Mouse (Mus musculus) thymus, postnatal 36 days (tissue): ENCODE data around the gene L3mbtl3.

Experiments used
- DNase-seq, 2 experiments: peaks; one replicate each; pipeline ENCODE4 v3.0.0; 2022; ENCODE audit warnings: mixed read lengths in 2 of 2

The L3mbtl3 gene

DNA sequence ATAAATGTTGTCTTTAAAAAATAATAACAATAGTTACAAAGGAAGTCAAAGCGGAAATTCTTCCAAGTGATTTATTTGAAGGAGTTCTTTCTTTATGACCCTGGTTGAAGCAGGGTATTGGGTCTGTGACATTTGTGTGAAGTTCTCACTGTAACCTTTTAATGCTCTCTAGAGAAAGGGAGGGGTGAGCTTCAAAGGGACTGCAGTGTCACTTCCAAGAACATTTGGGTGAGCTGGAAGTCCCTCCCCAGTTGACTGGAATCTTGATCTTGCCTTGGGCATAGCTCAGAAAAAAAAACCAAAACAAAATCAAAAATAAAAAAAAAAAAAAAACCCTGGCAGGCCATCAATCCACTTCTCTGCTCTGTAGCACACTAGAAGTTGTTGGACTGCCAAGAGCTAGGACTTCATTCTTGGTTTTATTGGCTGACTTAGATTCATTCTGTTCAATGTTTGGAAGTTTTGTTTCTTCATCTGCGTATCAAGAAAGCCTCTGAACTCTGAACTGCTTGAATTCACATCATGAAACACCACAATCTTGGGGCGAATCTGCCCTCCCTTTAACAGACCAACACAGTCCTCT is 143.6 kb downstream of the L3mbtl3 start:
- DNase-seq = no peak

DNA sequence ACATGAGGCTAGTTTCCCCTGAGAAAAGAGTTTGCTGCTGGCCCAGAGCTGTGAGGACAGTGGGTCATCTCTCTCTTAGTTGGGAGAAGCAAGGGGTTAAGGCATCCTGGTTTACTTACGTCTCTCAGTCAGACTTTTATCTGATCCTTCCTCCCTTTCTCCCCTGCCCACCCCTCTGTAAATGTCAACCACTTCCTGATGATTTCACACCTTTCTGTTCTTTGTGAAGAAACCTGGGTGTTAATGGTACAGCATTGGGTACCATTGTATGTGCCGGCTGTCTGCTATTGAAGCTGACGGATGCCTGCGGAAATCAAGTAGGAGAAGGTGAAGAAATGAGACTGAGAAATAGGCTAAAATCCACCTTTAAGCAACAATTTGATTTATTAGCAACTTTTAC is 146.3 kb downstream of the L3mbtl3 start, which contains the start of gene Samd3:
Gene Samd3, plus strand, starts transcription at position 220 of the 400 bp plus-strand sequence.
- no peak for DNase-seq

DNA sequence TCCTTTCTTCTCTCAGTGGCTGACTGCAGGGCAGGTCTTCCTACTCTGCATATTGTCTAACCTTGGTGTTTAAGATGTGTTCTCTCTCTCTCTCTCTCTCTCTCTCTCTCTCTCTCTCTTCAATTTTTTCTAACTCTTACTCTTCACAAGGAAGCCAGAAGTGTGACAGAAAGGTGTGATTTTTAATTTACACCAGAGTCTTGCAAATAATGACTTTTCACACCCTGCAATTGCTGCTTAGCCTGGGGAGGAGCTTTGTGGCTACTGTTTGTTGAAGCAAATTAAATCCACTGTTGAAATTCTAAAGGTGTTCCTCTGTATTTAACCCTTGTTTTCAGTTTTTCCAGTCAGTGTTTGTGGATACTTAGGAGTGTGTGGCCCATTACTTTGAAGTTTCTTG is 147.6 kb downstream of the L3mbtl3 start:
- DNase-seq = no peak

DNA sequence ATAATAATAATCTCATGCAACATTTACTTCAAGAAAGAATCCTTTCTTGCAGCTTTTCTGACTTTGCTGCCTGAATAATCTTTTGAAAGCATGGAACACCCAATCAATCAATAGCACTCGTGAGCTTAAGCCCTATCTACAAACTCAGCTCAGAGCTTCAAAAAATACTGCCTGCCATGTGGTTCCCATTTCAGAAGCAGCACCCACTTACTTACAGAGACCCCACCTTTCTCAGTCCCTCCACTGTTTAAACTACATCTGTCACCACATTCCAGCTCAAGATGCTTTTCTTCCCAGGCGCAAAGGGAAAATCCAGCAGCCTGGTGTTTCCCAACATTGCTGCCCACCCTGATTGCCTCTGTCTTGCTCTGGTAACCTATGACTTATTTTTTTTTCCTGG is 149.0 kb downstream of the L3mbtl3 start:
- no peak for DNase-seq

DNA sequence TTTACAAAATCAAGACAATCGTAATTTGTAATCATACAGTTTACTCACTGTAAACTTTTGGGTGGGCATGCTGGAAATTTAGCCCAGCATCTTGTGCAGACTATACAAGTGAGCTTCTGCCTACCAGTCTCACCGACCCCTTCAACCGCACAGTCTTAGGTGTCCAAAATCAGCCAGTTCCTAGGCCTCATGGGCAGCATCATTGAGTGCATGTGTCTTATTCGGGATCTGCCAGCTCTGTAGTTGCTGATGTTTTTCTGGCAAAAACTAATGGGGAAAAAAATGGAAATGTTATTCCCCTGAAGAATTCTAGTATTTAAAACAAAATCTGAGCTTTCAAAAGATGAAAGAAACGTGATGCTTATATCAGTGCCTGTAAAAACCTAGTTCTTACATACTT is 149.5 kb downstream of the L3mbtl3 start:
- DNase-seq = no peak
